Mouse (Mus musculus) right cerebral cortex, postnatal 36 days (tissue): ENCODE results near the gene Ubox5.
"Not testable (repeated sequence)": the region's sequence is repeated elsewhere in the genome, so short reads cannot be mapped to it uniquely, and the experiment has no call there.

Experiments used
- DNase-seq, 2 experiments: peaks; one replicate each; pipeline ENCODE4 v3.0.0; 2022; ENCODE audit warnings: low spot score in 2 of 2, mixed read lengths in 1 of 2

Ubox5 gene

GRCm38 (mm10) chr2:130577021-130577420 lies 52.8 kb downstream of the Ubox5 start:
- no peak for DNase-seq

DNA sequence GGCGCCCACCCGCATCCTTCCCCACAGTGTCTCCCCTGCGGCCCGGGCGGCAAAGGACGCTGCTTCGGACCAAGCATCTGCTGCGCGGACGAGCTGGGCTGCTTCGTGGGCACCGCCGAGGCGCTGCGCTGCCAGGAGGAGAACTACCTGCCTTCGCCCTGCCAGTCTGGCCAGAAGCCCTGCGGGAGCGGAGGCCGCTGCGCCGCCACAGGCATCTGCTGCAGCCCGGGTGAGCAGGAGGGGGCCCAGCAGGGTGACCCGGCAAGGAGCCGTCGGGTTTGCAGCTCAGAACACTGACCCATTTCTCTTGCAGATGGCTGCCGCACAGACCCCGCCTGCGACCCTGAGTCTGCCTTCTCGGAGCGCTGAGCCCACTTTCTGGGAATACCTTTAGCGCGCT lies 53.3 kb downstream of the Ubox5 start:
- not testable (repeated sequence) for DNase-seq

DNA sequence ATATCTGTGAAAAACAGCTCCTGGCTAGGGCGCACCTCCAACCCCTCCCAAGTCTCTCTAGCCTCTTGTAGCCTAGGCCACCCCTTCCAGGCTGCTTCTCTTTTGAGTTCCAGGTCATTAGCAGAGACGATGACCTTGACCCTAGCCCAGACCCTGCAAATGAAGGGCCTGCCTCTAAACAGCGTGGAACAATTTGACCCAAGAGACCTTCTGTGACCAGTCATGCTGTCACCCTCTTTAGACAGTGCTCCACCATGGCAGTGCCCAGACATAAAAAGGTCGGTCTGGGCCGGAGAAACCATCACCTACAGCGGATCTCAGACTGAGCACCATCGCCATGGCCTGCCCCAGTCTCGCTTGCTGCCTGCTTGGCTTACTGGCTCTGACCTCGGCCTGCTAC lies 54.0 kb downstream of the Ubox5 start, which contains the start of gene Oxt:
TSS of gene Oxt (plus strand) at position 301 of the 400 bp plus-strand sequence.
- DNase-seq, result no peak

DNA sequence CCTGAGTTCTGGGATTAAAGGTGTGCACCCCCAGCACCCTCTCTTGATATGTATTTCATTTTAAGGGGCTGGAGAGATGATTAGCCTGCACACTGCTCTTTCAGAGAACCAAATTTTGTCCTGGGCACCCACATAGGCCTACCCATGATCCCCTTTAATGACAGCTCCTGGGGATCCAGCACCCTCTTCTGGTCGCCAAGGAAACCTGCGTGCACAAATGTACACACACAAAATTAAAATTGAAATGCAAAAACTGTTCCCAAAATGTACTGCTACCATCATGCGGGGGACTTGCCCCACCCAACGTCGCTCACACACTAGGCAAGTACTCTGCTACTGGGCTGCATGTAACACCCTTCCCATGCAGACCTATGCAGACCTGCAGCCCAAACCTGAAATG lies 54.9 kb downstream of the Ubox5 start:
- DNase-seq, result no peak

GRCm38 (mm10) chr2:130569926-130570325 lies 59.9 kb downstream of the Ubox5 start:
- no peak for DNase-seq

GRCm38 (mm10) chr2:130568921-130569320 lies 60.9 kb downstream of the Ubox5 start:
- no peak for DNase-seq

DNA sequence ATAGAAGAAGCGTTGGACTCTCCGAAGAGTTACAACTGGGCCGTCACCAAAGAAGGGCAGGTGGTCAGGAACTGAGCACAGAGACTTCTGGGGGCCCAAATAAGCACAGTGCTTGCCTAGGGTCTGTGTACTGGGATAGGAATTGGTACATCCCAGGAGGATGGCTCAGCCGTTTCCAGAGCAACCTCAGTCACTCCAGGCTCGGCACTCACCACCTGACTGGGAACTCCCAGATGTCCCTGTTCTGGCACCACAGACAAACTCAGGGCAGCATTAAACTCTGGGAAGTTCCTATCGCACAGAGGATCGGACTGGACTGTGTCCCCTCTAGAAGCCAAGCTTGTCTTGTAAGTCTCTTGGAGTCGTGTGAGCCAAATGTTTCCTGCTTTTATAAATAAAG lies 64.9 kb downstream of the Ubox5 start:
- no peak for DNase-seq

- no peak for DNase-seq
Observed at GRCm38 (mm10) chr2:130564063-130564462, 65.8 kb downstream of the Ubox5 start.

DNA sequence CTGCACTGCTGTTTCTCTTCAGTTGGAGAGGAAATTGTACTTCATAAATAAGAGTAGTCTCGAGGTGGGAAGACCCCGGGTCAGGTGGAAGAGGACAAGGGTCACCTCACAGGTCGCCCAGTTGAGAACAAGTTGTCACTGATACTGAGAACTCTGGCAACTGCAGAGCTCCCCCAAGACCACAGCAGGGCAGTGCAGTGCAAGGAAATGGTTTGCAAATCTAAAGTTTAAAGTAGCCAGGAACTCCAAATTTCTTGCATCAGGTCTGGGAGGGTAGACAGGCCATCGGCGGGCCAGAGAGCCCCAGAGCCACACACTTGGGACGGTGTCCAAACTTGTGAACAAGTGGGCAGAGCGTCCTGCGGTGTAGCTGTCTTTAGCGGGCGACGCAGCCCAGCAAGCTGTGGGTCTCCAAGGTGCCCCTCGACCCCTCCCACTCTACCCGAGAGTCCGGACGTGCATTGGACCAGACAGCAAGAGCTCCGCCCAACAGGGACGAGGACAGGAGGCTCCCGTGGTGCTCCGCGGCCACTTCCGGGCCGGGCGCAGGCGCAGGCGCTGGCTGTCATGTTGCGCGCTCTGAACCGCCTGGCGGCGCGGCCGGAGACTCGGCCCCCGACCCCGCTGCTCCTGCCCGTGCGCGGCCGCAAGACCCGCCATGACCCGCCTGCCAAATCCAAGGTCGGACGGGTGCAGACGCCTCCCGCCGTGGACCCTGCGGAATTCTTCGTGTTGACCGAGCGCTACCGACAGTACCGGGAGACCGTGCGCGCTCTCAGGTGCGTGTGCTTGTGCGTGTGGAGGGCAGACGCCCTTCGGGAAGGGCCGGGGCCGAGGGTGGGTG lies 66.4 kb downstream of the Ubox5 start, which contains the start of gene Mrps26:
TSS of gene Mrps26 (plus strand) at position 531 of the 844 bp plus-strand sequence.
- DNase-seq, result peak; percentile 93 to 94

DNA sequence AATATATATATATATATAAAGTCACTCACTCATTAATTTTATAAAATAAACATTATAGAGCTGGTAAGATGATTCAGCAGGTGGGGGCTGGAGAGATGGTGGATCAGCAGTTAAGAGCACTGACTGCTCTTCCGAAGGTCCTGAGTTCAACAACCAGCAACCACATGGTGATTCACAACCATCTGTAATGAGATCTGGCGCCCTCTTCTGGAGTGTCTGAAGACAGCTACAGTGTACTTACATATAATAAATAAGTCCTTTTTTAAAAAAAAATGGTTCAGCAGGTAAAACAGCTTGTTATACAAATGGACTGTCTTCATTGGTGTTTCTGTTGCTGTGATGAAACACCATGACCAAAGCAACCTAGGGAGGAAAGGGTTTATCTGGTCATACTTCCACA lies 71.8 kb downstream of the Ubox5 start:
- no peak for DNase-seq

DNA sequence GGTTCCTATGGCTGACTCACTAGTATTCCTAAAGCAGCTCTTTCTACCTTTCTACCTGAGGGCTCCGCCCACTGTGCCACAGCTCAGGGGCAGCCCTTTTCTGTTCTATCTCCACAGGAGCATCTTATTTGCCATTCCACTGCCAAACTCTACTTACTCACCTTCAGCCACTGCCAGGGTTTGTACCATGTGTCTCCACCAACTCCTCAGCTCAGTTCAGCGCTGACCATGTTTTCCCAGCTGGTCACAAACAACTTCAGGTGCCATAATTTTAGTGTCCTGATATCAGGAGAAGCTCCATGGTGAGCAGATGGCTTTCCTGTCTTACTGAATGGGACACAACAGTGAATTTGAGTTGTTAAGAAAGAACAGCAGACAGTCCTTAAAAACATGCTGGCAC lies 72.4 kb downstream of the Ubox5 start:
- DNase-seq, result no peak

GRCm38 (mm10) chr2:130556292-130556691 lies 73.5 kb downstream of the Ubox5 start:
- no peak for DNase-seq

DNA sequence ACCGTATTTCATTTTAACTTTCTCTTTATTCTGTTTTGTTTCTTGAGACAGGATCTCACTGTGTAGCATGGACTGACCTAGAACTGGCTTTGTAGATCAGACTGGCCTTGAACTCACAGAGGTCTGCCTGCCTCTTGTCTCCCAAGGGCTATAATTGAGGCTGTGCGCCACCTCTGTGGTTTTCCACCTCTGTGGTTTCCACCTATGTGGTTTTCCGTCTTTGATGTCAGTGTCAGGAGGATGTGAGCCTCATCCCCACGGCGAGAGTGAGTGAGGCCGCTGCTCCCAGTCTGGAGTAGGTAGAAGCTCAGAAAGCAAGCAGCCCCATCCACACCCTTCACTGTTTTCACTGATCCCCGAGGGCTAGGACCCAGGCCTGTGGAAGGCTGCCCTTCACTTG lies 75.0 kb downstream of the Ubox5 start:
- no peak for DNase-seq

DNA sequence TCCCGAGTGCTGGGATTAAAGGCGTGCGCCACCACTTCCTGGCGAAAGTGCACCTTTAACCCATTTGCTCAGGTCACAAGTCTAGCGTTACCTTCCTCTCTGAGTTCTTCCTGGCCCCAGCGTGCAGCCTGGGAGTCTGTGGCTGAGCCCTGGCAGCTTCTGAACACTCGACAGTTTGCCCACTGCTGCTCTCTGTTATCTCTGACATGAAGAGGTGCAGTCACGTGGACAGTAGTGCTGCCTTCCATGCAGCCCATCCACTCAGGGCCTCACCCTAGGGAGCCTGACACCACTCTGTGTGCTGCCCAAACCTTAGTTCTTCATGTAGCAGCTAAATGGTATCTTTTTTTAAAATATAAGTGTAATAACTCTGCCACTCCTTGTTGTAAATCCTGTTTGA lies 82.9 kb downstream of the Ubox5 start:
- DNase-seq, result no peak

DNA sequence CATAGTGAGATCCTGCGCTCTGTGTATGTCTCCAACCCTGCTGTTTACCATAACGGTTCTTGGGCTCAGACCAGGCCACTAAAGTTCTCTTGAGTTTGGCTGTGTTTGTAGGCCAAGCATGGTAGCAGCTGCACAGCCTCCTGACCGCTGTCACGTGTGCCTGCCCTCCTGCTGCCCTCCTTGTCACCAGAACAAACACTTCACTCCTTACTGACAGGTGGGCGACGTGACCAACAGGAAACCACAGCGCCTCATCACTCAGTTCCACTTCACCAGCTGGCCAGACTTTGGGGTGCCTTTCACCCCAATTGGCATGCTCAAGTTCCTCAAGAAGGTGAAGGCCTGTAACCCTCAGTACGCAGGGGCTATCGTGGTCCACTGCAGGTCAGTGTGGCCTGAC lies 89.6 kb downstream of the Ubox5 start:
- DNase-seq, result no peak
